Mouse (Mus musculus) liver, adult 2 months (tissue): Measurements from ENCODE around the gene Ipp. TPM values are rescaled to one million over a fixed set of nuclear protein-coding genes. Genes with fewer than 3 reads are reported as not detected.

Experiments
- DNase-seq: peaks from one replicate; pipeline ENCODE4 v3.0.0-alpha.2; 2011; ENCODE audit warnings: low read depth, low spot score; ENCODE audit errors: extremely low read depth
- H3K27ac ChIP-seq: fragments of 200-500 bp; replicated peaks from 2 replicates; pipeline ENCODE4 v1.5.1; 2012; ENCODE audit warnings: low read depth, mild to moderate bottlenecking, control low read depth, inconsistent platforms, low read length; ENCODE audit not compliant: insufficient read depth
- H3K27me3 ChIP-seq: fragments of 200-500 bp; 2 replicates; pipeline ENCODE4 v1.6.1; 2012; ENCODE audit warnings: mild to moderate bottlenecking, moderate library complexity, low read length, inconsistent platforms; ENCODE audit not compliant: control insufficient read depth, insufficient read depth
- H3K36me3 ChIP-seq: fragments of 200-500 bp; 2 replicates; pipeline ENCODE4 v1.6.1; 2012; ENCODE audit warnings: low read length, inconsistent platforms; ENCODE audit not compliant: control insufficient read depth, insufficient read depth
- H3K4me1 ChIP-seq: fragments of 200-500 bp; 2 replicates; pipeline ENCODE4 v1.6.1; 2011; ENCODE audit warnings: low read length; ENCODE audit not compliant: control insufficient read depth, insufficient read depth
- H3K4me3 ChIP-seq: fragments of 200-500 bp; 2 replicates; pipeline ENCODE4 v1.5.1; 2011; ENCODE audit warnings: low read depth, mild to moderate bottlenecking, control low read depth, low read length, moderate library complexity; ENCODE audit not compliant: insufficient read depth
- H3K79me2 ChIP-seq: fragments of 200-500 bp; 2 replicates; pipeline ENCODE4 v1.6.1; 2012; ENCODE audit warnings: inconsistent platforms, mild to moderate bottlenecking, low read length, moderate library complexity; ENCODE audit not compliant: control insufficient read depth, insufficient read depth
- H3K9ac ChIP-seq: fragments of 200-500 bp; 2 replicates; pipeline ENCODE4 v1.6.1; 2012; ENCODE audit warnings: low read depth, mild to moderate bottlenecking, control low read depth, inconsistent platforms, low read length
- CTCF ChIP-seq: fragments of 200-500 bp; IDR thresholded peaks from 2 replicates; pipeline ENCODE4 v1.5.1; 2011; ENCODE audit warnings: low read depth, low read length, control low read depth
- POLR2A ChIP-seq: fragments of 200-500 bp; IDR thresholded peaks from 2 replicates; pipeline ENCODE4 v1.6.1; 2011; ENCODE audit warnings: low read length, control low read depth; ENCODE audit not compliant: insufficient read depth; ENCODE audit errors: extremely low read depth
- WGBS: fragments of 180-500 bp; shearing (Covaris S2); methylation state at CpG from one replicate; pipeline ENCODE4 v1.1.7; 2018; 5-methylcytosine and 5-hydroxymethylcytosine counted together
- polyA plus RNA-seq: library from polyadenylated mRNA; depleted of rRNA; stranded (reverse); fragments of >200 nt; gene quantifications from 2 replicates; pipeline ENCODE4 v1.2.3, GENCODE M21; 2012
- total RNA-seq: library from RNA; depleted of rRNA; stranded (reverse); fragments of >200 nt; gene quantifications from 2 replicates; pipeline ENCODE4 v1.2.3, GENCODE M21; 2014

Gene Ipp
- total and polyA plus RNA-seq, 2 experiments, result 2.1 to 11.7 TPM

DNA sequence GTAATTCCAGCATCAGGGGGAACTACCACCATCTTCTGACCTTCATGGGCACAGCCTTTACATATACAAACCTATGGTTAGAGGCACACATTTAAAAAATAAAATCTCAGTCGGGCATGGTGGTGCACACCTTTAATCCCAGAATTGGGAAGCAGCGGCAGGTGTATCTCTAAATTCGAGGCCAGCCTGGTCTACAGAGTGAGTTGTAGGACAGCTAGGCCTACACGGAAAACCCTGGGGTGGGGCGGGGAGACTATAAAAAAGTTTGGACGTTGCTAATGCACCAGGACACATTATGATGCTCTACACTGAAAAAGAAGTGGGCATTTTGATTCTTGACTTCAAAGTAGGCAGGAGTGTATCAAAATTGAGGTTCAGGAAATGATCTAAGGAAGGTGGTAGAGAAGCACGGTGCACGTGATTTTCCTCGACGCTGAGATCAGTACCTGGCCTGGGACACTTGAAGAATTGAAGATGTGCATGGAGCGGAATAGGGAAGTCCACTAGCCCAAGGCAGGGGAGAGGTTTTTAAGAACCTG, 394 bp upstream of the Ipp start:
- peak overlapping the region; percentile 59 for H3K4me3 ChIP-seq
- peaks cover 3% of the 10 kb centered on the region; the same call in 1 of the 2 replicates for H3K4me1 ChIP-seq
- H3K36me3 ChIP-seq, result no peaks in the 10 kb centered on the region
- no peaks in the 10 kb centered on the region for H3K79me2 ChIP-seq
- no peak for DNase-seq
- H3K27me3 ChIP-seq, result no peaks in the 10 kb centered on the region
- H3K9ac ChIP-seq, result peak overlapping the region; percentile 66
- TF ChIP-seq POLR2A (no peak; the same call in 1 of the 2 replicates), CTCF (no peak)
- H3K27ac ChIP-seq, result peak overlapping the region; percentile 21; the same call in 1 of the 2 replicates
- WGBS, result 30% methylated on average over 11 of the region's 11 CpGs

DNA sequence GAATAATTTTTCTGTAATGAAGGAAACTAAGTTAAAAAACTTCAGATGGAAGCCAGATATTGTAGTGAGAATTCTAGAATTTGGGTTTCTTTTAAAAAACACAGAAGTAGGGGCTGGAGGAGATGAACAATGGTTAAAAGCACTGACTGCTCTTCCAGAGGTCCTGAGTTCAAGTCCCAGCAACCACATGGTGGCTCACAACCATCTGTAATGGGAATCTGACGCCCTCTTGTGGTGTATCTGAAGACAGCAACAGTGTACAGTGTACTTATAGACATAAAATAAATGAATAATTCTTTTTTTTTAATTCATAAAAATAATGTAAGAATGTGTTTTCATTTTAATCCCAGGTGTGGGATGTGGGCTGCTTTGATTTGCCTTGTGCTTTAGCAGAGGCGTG, 23.8 kb downstream of the Ipp start:
- H3K36me3 ChIP-seq, result peaks cover 22% of the 10 kb centered on the region; the same call in 1 of the 2 replicates
- no peak overlapping the region for H3K4me3 ChIP-seq
- no peaks in the 10 kb centered on the region for H3K79me2 ChIP-seq
- H3K9ac ChIP-seq, result no peak overlapping the region
- DNase-seq, result no peak
- H3K27me3 ChIP-seq, result no peaks in the 10 kb centered on the region
- H3K27ac ChIP-seq, result no peak overlapping the region
- TF ChIP-seq POLR2A (no peak), CTCF (no peak)
- WGBS, result 82% methylated on average over 2 of the region's 2 CpGs
- H3K4me1 ChIP-seq, result no peaks in the 10 kb centered on the region

GRCm38 (mm10) chr4:116536351-116536750, 29.0 kb downstream of the Ipp start:
- no peaks in the 10 kb centered on the region for H3K27me3 ChIP-seq
- H3K9ac ChIP-seq, result no peak overlapping the region
- no peak overlapping the region for H3K27ac ChIP-seq
- H3K36me3 ChIP-seq, result peaks cover 23% of the 10 kb centered on the region
- H3K4me3 ChIP-seq, result no peak overlapping the region
- no peaks in the 10 kb centered on the region for H3K79me2 ChIP-seq
- TF ChIP-seq CTCF, result no peak
- no peak for TF ChIP-seq POLR2A
- no peaks in the 10 kb centered on the region for H3K4me1 ChIP-seq
- no peak for DNase-seq

DNA sequence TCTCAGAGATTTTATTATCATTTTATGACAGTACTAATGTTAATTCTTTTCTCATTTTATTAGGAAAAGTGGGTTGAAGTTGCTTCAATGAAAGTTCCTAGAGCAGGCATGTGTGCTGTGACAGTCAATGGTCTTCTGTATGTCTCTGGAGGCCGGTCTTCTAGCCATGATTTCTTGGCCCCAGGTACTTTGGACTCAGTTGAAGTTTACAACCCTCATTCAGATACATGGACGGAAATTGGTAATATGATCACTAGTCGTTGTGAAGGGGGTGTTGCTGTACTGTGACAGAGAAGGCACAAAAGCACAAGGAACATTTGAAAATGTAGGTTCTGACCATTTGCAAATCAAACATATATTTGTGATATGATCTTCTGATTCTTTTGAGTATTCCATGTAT, 30.4 kb downstream of the Ipp start:
- Histone ChIP-seq H3K4me1 (no peaks in the 10 kb centered on the region), H3K36me3 (peaks cover 20% of the 10 kb centered on the region), H3K9ac (no peak overlapping the region), H3K79me2 (no peaks in the 10 kb centered on the region), H3K27ac (no peak overlapping the region), H3K4me3 (no peak overlapping the region), H3K27me3 (no peaks in the 10 kb centered on the region)
- TF ChIP-seq CTCF (no peak), POLR2A (no peak)
- WGBS, result 94% methylated on average over 3 of the region's 3 CpGs
- DNase-seq, result no peak

DNA sequence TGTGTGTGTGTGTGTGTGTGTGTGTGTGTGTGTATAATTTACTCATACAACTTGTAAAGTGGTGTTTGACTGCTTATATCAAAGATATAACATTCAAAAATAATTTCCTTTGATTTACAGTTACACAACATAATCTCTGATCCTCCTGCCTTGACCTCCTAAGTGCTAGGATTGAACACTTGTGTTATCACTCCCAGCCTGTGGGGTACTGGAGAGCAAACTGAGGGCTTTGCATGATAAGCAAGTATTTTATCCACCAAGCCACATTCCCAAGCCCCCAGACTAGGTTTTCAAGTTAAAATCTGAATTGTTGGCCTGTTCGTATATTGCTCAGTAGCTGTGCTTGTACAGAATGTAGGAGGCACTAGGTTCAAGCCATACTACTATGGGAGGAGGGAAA, 43.1 kb downstream of the Ipp start:
- Histone ChIP-seq H3K9ac (no peak overlapping the region), H3K27ac (no peak overlapping the region), H3K79me2 (no peaks in the 10 kb centered on the region), H3K4me1 (no peaks in the 10 kb centered on the region; the same call in 1 of the 2 replicates), H3K4me3 (no peak overlapping the region), H3K27me3 (no peaks in the 10 kb centered on the region), H3K36me3 (peaks cover 7% of the 10 kb centered on the region; the same call in 1 of the 2 replicates)
- TF ChIP-seq CTCF (no peak), POLR2A (no peak)
- WGBS, result 100% methylated on average over 1 of the region's 1 CpGs
- no peak for DNase-seq

DNA sequence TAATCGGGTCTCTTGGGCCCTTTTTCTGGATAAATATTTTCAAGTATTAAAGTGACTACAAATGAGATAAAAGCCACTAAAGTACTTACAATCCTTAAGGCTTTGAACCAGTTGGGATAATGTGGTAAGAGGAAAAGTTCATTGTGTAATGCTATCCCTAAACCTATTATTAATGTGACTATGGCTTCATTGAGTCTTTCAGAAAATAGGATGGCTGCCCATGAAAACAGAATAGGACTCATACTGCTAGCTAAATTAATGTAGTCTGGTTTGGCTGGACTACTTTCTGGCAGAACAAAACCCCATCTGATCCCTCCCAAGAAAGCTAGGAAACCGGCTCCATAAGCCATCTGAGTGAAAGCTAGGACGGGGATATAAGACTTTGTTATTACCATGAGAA, 45.7 kb downstream of the Ipp start:
- Histone ChIP-seq H3K4me1 (no peaks in the 10 kb centered on the region; the same call in 1 of the 2 replicates), H3K9ac (no peak overlapping the region), H3K27ac (no peak overlapping the region), H3K36me3 (peaks cover 7% of the 10 kb centered on the region; the same call in 1 of the 2 replicates), H3K27me3 (no peaks in the 10 kb centered on the region), H3K4me3 (no peak overlapping the region), H3K79me2 (peaks cover 3% of the 10 kb centered on the region; the same call in 1 of the 2 replicates)
- 90% methylated on average over 3 of the region's 3 CpGs for WGBS
- no peak for TF ChIP-seq POLR2A
- no peak for TF ChIP-seq CTCF
- no peak for DNase-seq
